Mouse (Mus musculus): ENCODE data around the gene Ankra2. TPM values are rescaled to one million over a fixed set of nuclear protein-coding genes. Genes with fewer than 3 reads are reported as not detected.

Ankra2 gene
- total and polyA plus RNA-seq, 3 experiments: 11.3 to 46.8 (median 35.6) TPM

GRCm38 (mm10) chr13:98254921-98255320, 8.0 kb upstream of the Ankra2 start:
- Histone ChIP-seq H3K9ac (ENCODE audit: low read depth, low read length) (no peak overlapping the region), H3K4me1 (ENCODE audit: control insufficient read depth, insufficient read depth, low read length) (no peaks in the 10 kb centered on the region), H3K27ac (no peak overlapping the region), H3K36me3 (ENCODE audit: control insufficient read depth, insufficient read depth, low read length) (no peaks in the 10 kb centered on the region), H3K4me3 (no peak overlapping the region), H3K27me3 (ENCODE audit: control insufficient read depth, insufficient read depth, low read length) (no peaks in the 10 kb centered on the region), H3K79me2 (replicated peaks; ENCODE audit: control insufficient read depth, insufficient read depth, low read length) (no peaks in the 10 kb centered on the region)
- no peak for DNase-seq
- WGBS: 70% methylated on average over 9 of the region's 9 CpGs
- TF ChIP-seq POLR2A (IDR thresholded peaks at IDR 0.05; ENCODE audit: insufficient read depth, low read depth, low read length) (no peak), EP300 (IDR thresholded peaks at IDR 0.05; ENCODE audit: insufficient read depth, low read depth, low read length) (no peak), CTCF (IDR thresholded peaks at IDR 0.05) (peak; percentile 7; the same call in 1 of the 2 replicates)
- intact Hi-C loops (cut with DNase I): no loop called here

- H3K4me3 ChIP-seq: peak overlapping the region; percentile 78
- no peaks in the 10 kb centered on the region for H3K27me3 ChIP-seq (ENCODE audit: control insufficient read depth, insufficient read depth, low read length)
- peak overlapping the region; percentile 94 for H3K27ac ChIP-seq
- WGBS: under 1% methylated on average over 16 of the region's 16 CpGs
- H3K4me1 ChIP-seq (ENCODE audit: control insufficient read depth, insufficient read depth, low read length): no peaks in the 10 kb centered on the region; the same call in none of the 2 replicates
- no peak for TF ChIP-seq EP300 (IDR thresholded peaks at IDR 0.05; ENCODE audit: insufficient read depth, low read depth, low read length)
- no peak for TF ChIP-seq CTCF (IDR thresholded peaks at IDR 0.05)
- TF ChIP-seq POLR2A (IDR thresholded peaks at IDR 0.05; ENCODE audit: insufficient read depth, low read depth, low read length): no peak
- DNase-seq: no peak
- H3K9ac ChIP-seq (ENCODE audit: low read depth, low read length): peak overlapping the region; percentile 85
- intact Hi-C loops (cut with DNase I): loop anchor here (2.0 to 10.0 kb wide), 4 partner anchors 35 to 1126 kb away; partner anchors contain the start of genes Btf3, Gfm2, Hexb and Nsa2
- peaks cover 5% of the 10 kb centered on the region; the same call in 1 of the 2 replicates for H3K36me3 ChIP-seq (ENCODE audit: control insufficient read depth, insufficient read depth, low read length)
- H3K79me2 ChIP-seq (replicated peaks; ENCODE audit: control insufficient read depth, insufficient read depth, low read length): no peaks in the 10 kb centered on the region
Measured at GRCm38 (mm10) chr13:98263458-98263987, 649 bp downstream of the Ankra2 start.

- WGBS: 18% methylated on average over 5 of the region's 5 CpGs
- Histone ChIP-seq H3K27ac (peak overlapping the region; percentile 94), H3K4me3 (peak overlapping the region; percentile 78; the same call in 1 of the 2 replicates), H3K4me1 (ENCODE audit: control insufficient read depth, insufficient read depth, low read length) (no peaks in the 10 kb centered on the region; the same call in none of the 2 replicates), H3K9ac (ENCODE audit: low read depth, low read length) (no peak overlapping the region), H3K36me3 (ENCODE audit: control insufficient read depth, insufficient read depth, low read length) (peaks cover 5% of the 10 kb centered on the region; the same call in 1 of the 2 replicates), H3K79me2 (replicated peaks; ENCODE audit: control insufficient read depth, insufficient read depth, low read length) (no peaks in the 10 kb centered on the region), H3K27me3 (ENCODE audit: control insufficient read depth, insufficient read depth, low read length) (no peaks in the 10 kb centered on the region)
- intact Hi-C loops (cut with DNase I): loop anchor here (5.0 to 10.0 kb wide), 3 partner anchors 53 to 1127 kb away; partner anchors contain the start of genes Btf3, Gfm2, Hexb and Nsa2
- TF ChIP-seq CTCF (IDR thresholded peaks at IDR 0.05) (no peak), POLR2A (IDR thresholded peaks at IDR 0.05; ENCODE audit: insufficient read depth, low read depth, low read length) (no peak), EP300 (IDR thresholded peaks at IDR 0.05; ENCODE audit: insufficient read depth, low read depth, low read length) (no peak)
- no peak for DNase-seq
Measured at GRCm38 (mm10) chr13:98264111-98264510, 1.2 kb downstream of the Ankra2 start.

GRCm38 (mm10) chr13:98274023-98274422, 11.1 kb downstream of the Ankra2 start:
- Histone ChIP-seq H3K36me3 (ENCODE audit: control insufficient read depth, insufficient read depth, low read length) (no peaks in the 10 kb centered on the region), H3K79me2 (replicated peaks; ENCODE audit: control insufficient read depth, insufficient read depth, low read length) (no peaks in the 10 kb centered on the region), H3K27ac (no peak overlapping the region), H3K27me3 (ENCODE audit: control insufficient read depth, insufficient read depth, low read length) (no peaks in the 10 kb centered on the region), H3K4me3 (no peak overlapping the region), H3K9ac (ENCODE audit: low read depth, low read length) (no peak overlapping the region), H3K4me1 (ENCODE audit: control insufficient read depth, insufficient read depth, low read length) (peaks cover 2% of the 10 kb centered on the region; the same call in 1 of the 2 replicates)
- TF ChIP-seq CTCF (IDR thresholded peaks at IDR 0.05): no peak
- TF ChIP-seq EP300 (IDR thresholded peaks at IDR 0.05; ENCODE audit: insufficient read depth, low read depth, low read length): no peak
- TF ChIP-seq POLR2A (IDR thresholded peaks at IDR 0.05; ENCODE audit: insufficient read depth, low read depth, low read length): no peak
- DNase-seq: no peak
- intact Hi-C loops (cut with DNase I): no loop called here
- WGBS: 95% methylated on average over 9 of the region's 9 CpGs

GRCm38 (mm10) chr13:98275646-98276045, 12.8 kb downstream of the Ankra2 start:
- no peak overlapping the region for H3K9ac ChIP-seq (ENCODE audit: low read depth, low read length)
- WGBS: 29% methylated on average over 4 of the region's 4 CpGs
- H3K36me3 ChIP-seq (ENCODE audit: control insufficient read depth, insufficient read depth, low read length): no peaks in the 10 kb centered on the region
- peak overlapping the region; percentile 73 for H3K27ac ChIP-seq
- no peaks in the 10 kb centered on the region for H3K27me3 ChIP-seq (ENCODE audit: control insufficient read depth, insufficient read depth, low read length)
- intact Hi-C loops (cut with DNase I): no loop called here
- no peak overlapping the region for H3K4me3 ChIP-seq
- TF ChIP-seq CTCF (IDR thresholded peaks at IDR 0.05): no peak
- TF ChIP-seq EP300 (IDR thresholded peaks at IDR 0.05; ENCODE audit: insufficient read depth, low read depth, low read length): 0 out of 2 replicates have a peak, but pooled peaks have one; percentile 49
- DNase-seq: peak in 1 of 2 experiments; percentile 45
- no peaks in the 10 kb centered on the region for H3K79me2 ChIP-seq (replicated peaks; ENCODE audit: control insufficient read depth, insufficient read depth, low read length)
- peaks cover 2% of the 10 kb centered on the region; the same call in 1 of the 2 replicates for H3K4me1 ChIP-seq (ENCODE audit: control insufficient read depth, insufficient read depth, low read length)

GRCm38 (mm10) chr13:98276253-98276652, 13.4 kb downstream of the Ankra2 start:
- Histone ChIP-seq H3K9ac (ENCODE audit: low read depth, low read length) (no peak overlapping the region), H3K27ac (peak overlapping the region; percentile 73), H3K36me3 (ENCODE audit: control insufficient read depth, insufficient read depth, low read length) (no peaks in the 10 kb centered on the region), H3K4me1 (ENCODE audit: control insufficient read depth, insufficient read depth, low read length) (peaks cover 2% of the 10 kb centered on the region; the same call in 1 of the 2 replicates), H3K27me3 (ENCODE audit: control insufficient read depth, insufficient read depth, low read length) (no peaks in the 10 kb centered on the region), H3K79me2 (replicated peaks; ENCODE audit: control insufficient read depth, insufficient read depth, low read length) (no peaks in the 10 kb centered on the region), H3K4me3 (no peak overlapping the region)
- DNase-seq: no peak
- TF ChIP-seq POLR2A (IDR thresholded peaks at IDR 0.05; ENCODE audit: insufficient read depth, low read depth, low read length) (no peak), CTCF (IDR thresholded peaks at IDR 0.05) (no peak), EP300 (IDR thresholded peaks at IDR 0.05; ENCODE audit: insufficient read depth, low read depth, low read length) (no peak)
- intact Hi-C loops (cut with DNase I): no loop called here
- 84% methylated on average over 7 of the region's 7 CpGs for WGBS
